Mouse (Mus musculus): ENCODE results near the gene Cdk8. TPM values are rescaled to one million over a fixed set of nuclear protein-coding genes. Genes with fewer than 3 reads are reported as not detected.

The Cdk8 gene
- polyA plus RNA-seq, 1 experiment from 2014 or later, result 41.5 TPM

- ATAC-seq (replicated peaks; ENCODE audit: low FRiP score), result no peak
- WGBS, result 84% methylated on average over 10 of the region's 10 CpGs
- Histone ChIP-seq H3K9ac (ENCODE audit: low read length) (no peak overlapping the region), H3K4me1 (replicated peaks; ENCODE audit: control insufficient read depth, insufficient read depth, low read length) (no peaks in the 10 kb centered on the region), H3K36me3 (ENCODE audit: control insufficient read depth, insufficient read depth, low read length) (no peaks in the 10 kb centered on the region), H3K4me3 (ENCODE audit: low read depth, low read length) (no peak overlapping the region), H3K27ac (ENCODE audit: low read depth, low read length) (no peak overlapping the region), H3K27me3 (ENCODE audit: control insufficient read depth, insufficient read depth, low read length) (no peaks in the 10 kb centered on the region), H3K4me2 (ENCODE audit: low read depth, low read length, severe bottlenecking) (no peak overlapping the region), H3K9me3 (ENCODE audit: control insufficient read depth, low read length) (no peaks in the 10 kb centered on the region)
- no peak for DNase-seq (ENCODE audit: low spot score)
These were observed 97.9 kb downstream of the Cdk8 start for GRCm38 (mm10) chr5:146328941-146329340.

- Histone ChIP-seq H3K36me3 (ENCODE audit: control insufficient read depth, insufficient read depth, low read length) (no peaks in the 10 kb centered on the region), H3K9ac (ENCODE audit: low read length) (no peak overlapping the region), H3K4me2 (ENCODE audit: low read depth, low read length, severe bottlenecking) (no peak overlapping the region), H3K9me3 (ENCODE audit: control insufficient read depth, low read length) (no peaks in the 10 kb centered on the region), H3K27me3 (ENCODE audit: control insufficient read depth, insufficient read depth, low read length) (no peaks in the 10 kb centered on the region), H3K27ac (ENCODE audit: low read depth, low read length) (no peak overlapping the region), H3K4me3 (ENCODE audit: low read depth, low read length) (no peak overlapping the region), H3K4me1 (replicated peaks; ENCODE audit: control insufficient read depth, insufficient read depth, low read length) (no peaks in the 10 kb centered on the region)
- no peak for ATAC-seq (replicated peaks; ENCODE audit: low FRiP score)
- 91% methylated on average over 5 of the region's 5 CpGs for WGBS
- no peak for DNase-seq (ENCODE audit: low spot score)
These were observed 98.5 kb downstream of the Cdk8 start for GRCm38 (mm10) chr5:146329541-146329940.

DNA sequence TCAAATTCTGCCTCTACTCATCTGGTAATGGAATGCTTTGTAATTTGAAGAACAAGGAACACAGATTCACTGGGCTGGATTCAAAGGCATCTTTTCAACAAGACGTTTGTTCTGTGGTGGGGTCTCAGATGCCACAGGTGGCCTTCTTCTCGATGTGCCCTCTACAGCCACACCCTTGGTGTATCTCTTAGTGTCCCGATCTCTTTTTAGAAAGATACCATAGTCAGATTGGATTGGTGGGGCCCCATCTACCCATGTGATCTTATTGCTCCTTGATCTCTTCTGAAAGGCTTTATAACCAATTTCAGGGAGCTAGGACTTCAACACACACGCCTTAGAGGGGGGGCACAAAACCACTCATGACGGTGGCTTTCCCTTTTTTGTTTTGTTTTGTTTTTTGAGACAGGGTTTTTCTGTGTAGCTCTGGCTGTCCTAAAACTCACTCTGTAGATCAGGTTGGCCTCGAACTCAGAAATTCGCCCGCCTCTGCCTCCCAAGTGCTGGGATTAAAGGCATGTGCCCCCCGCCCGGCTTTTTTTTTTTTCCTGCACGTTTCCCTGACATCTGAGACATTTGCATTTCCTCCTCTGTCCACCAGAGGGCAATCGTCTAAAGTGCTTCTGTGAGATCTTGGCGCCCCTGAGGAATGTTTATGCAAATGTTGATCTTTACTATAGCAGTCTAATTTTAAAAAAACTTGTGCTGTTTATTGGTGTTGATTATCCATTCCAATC, 99.2 kb downstream of the Cdk8 start:
- H3K4me2 ChIP-seq (ENCODE audit: low read depth, low read length, severe bottlenecking), result no peak overlapping the region
- DNase-seq (ENCODE audit: low spot score) (peak; percentile 61), ATAC-seq (replicated peaks; ENCODE audit: low FRiP score) (no peak)
- no peaks in the 10 kb centered on the region for H3K9me3 ChIP-seq (ENCODE audit: control insufficient read depth, low read length)
- H3K36me3 ChIP-seq (ENCODE audit: control insufficient read depth, insufficient read depth, low read length), result no peaks in the 10 kb centered on the region
- H3K4me1 ChIP-seq (replicated peaks; ENCODE audit: control insufficient read depth, insufficient read depth, low read length), result no peaks in the 10 kb centered on the region
- H3K4me3 ChIP-seq (ENCODE audit: low read depth, low read length), result no peak overlapping the region
- 42% methylated on average over 13 of the region's 13 CpGs for WGBS
- H3K9ac ChIP-seq (ENCODE audit: low read length), result no peak overlapping the region
- no peak overlapping the region for H3K27ac ChIP-seq (ENCODE audit: low read depth, low read length)
- no peaks in the 10 kb centered on the region for H3K27me3 ChIP-seq (ENCODE audit: control insufficient read depth, insufficient read depth, low read length)

GRCm38 (mm10) chr5:146330765-146331115, 99.7 kb downstream of the Cdk8 start:
- H3K4me2 ChIP-seq (ENCODE audit: low read depth, low read length, severe bottlenecking), result no peak overlapping the region
- no peak for ATAC-seq (replicated peaks; ENCODE audit: low FRiP score)
- no peak overlapping the region for H3K4me3 ChIP-seq (ENCODE audit: low read depth, low read length)
- H3K9ac ChIP-seq (ENCODE audit: low read length), result no peak overlapping the region
- no peaks in the 10 kb centered on the region for H3K4me1 ChIP-seq (replicated peaks; ENCODE audit: control insufficient read depth, insufficient read depth, low read length)
- no peaks in the 10 kb centered on the region for H3K27me3 ChIP-seq (ENCODE audit: control insufficient read depth, insufficient read depth, low read length)
- H3K27ac ChIP-seq (ENCODE audit: low read depth, low read length), result no peak overlapping the region
- 37% methylated on average over 3 of the region's 3 CpGs for WGBS
- no peaks in the 10 kb centered on the region for H3K36me3 ChIP-seq (ENCODE audit: control insufficient read depth, insufficient read depth, low read length)
- H3K9me3 ChIP-seq (ENCODE audit: control insufficient read depth, low read length), result no peaks in the 10 kb centered on the region
- no peak for DNase-seq (ENCODE audit: low spot score)

- Histone ChIP-seq H3K9ac (ENCODE audit: low read length) (no peak overlapping the region), H3K4me2 (ENCODE audit: low read depth, low read length, severe bottlenecking) (no peak overlapping the region), H3K36me3 (ENCODE audit: control insufficient read depth, insufficient read depth, low read length) (no peaks in the 10 kb centered on the region), H3K27me3 (ENCODE audit: control insufficient read depth, insufficient read depth, low read length) (no peaks in the 10 kb centered on the region), H3K9me3 (ENCODE audit: control insufficient read depth, low read length) (no peaks in the 10 kb centered on the region), H3K27ac (ENCODE audit: low read depth, low read length) (no peak overlapping the region), H3K4me1 (replicated peaks; ENCODE audit: control insufficient read depth, insufficient read depth, low read length) (no peaks in the 10 kb centered on the region), H3K4me3 (ENCODE audit: low read depth, low read length) (no peak overlapping the region)
- 89% methylated on average over 11 of the region's 11 CpGs for WGBS
- no peak for DNase-seq (ENCODE audit: low spot score)
- no peak for ATAC-seq (replicated peaks; ENCODE audit: low FRiP score)
These were observed 100.1 kb downstream of the Cdk8 start for GRCm38 (mm10) chr5:146331131-146331530.

- DNase-seq (ENCODE audit: low spot score) (no peak), ATAC-seq (replicated peaks; ENCODE audit: low FRiP score) (no peak)
- no peak overlapping the region for H3K27ac ChIP-seq (ENCODE audit: low read depth, low read length)
- no peaks in the 10 kb centered on the region for H3K9me3 ChIP-seq (ENCODE audit: control insufficient read depth, low read length)
- H3K4me3 ChIP-seq (ENCODE audit: low read depth, low read length), result no peak overlapping the region
- no peak overlapping the region for H3K9ac ChIP-seq (ENCODE audit: low read length)
- no peak overlapping the region for H3K4me2 ChIP-seq (ENCODE audit: low read depth, low read length, severe bottlenecking)
- H3K4me1 ChIP-seq (replicated peaks; ENCODE audit: control insufficient read depth, insufficient read depth, low read length), result no peaks in the 10 kb centered on the region
- H3K36me3 ChIP-seq (ENCODE audit: control insufficient read depth, insufficient read depth, low read length), result no peaks in the 10 kb centered on the region
- H3K27me3 ChIP-seq (ENCODE audit: control insufficient read depth, insufficient read depth, low read length), result no peaks in the 10 kb centered on the region
- WGBS, result 70% methylated on average over 7 of the region's 7 CpGs
These were observed 101.5 kb downstream of the Cdk8 start for GRCm38 (mm10) chr5:146332541-146332940.

- H3K4me3 ChIP-seq (ENCODE audit: low read depth, low read length), result no peak overlapping the region
- H3K36me3 ChIP-seq (ENCODE audit: control insufficient read depth, insufficient read depth, low read length), result no peaks in the 10 kb centered on the region
- H3K27me3 ChIP-seq (ENCODE audit: control insufficient read depth, insufficient read depth, low read length), result no peaks in the 10 kb centered on the region
- DNase-seq (ENCODE audit: low spot score) (no peak), ATAC-seq (replicated peaks; ENCODE audit: low FRiP score) (no peak)
- H3K4me2 ChIP-seq (ENCODE audit: low read depth, low read length, severe bottlenecking), result no peak overlapping the region
- no peak overlapping the region for H3K9ac ChIP-seq (ENCODE audit: low read length)
- no peaks in the 10 kb centered on the region for H3K4me1 ChIP-seq (replicated peaks; ENCODE audit: control insufficient read depth, insufficient read depth, low read length)
- no peaks in the 10 kb centered on the region for H3K9me3 ChIP-seq (ENCODE audit: control insufficient read depth, low read length)
- no peak overlapping the region for H3K27ac ChIP-seq (ENCODE audit: low read depth, low read length)
- WGBS, result 91% methylated on average over 1 of the region's 1 CpGs
These were observed 103.4 kb downstream of the Cdk8 start for GRCm38 (mm10) chr5:146334410-146334809.

DNA sequence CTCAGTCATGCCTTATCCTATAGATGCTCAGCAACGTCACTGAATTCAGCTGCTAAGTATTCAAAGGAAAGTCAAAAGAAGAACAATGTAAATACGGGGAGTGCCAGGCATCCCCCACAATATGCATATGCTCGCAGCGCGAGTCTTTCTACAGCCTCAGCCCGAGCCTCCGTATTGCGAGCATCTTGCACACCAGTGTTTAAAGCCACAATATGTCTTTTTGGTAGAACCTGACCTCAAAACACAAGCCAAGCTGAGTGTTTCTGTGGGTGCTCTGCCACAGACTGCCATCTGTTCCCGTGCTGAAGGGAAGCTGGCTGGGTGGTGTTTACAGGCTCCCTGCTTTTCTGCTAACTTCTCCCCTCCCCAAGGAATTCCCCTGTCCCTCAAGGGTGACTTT, 107.0 kb downstream of the Cdk8 start:
- DNase-seq (ENCODE audit: low spot score) (no peak), ATAC-seq (replicated peaks; ENCODE audit: low FRiP score) (no peak)
- no peaks in the 10 kb centered on the region for H3K27me3 ChIP-seq (ENCODE audit: control insufficient read depth, insufficient read depth, low read length)
- H3K4me2 ChIP-seq (ENCODE audit: low read depth, low read length, severe bottlenecking), result no peak overlapping the region
- H3K4me3 ChIP-seq (ENCODE audit: low read depth, low read length), result no peak overlapping the region
- H3K4me1 ChIP-seq (replicated peaks; ENCODE audit: control insufficient read depth, insufficient read depth, low read length), result no peaks in the 10 kb centered on the region
- H3K36me3 ChIP-seq (ENCODE audit: control insufficient read depth, insufficient read depth, low read length), result no peaks in the 10 kb centered on the region
- H3K9ac ChIP-seq (ENCODE audit: low read length), result no peak overlapping the region
- 45% methylated on average over 9 of the region's 9 CpGs for WGBS
- no peak overlapping the region for H3K27ac ChIP-seq (ENCODE audit: low read depth, low read length)
- H3K9me3 ChIP-seq (ENCODE audit: control insufficient read depth, low read length), result no peaks in the 10 kb centered on the region

DNA sequence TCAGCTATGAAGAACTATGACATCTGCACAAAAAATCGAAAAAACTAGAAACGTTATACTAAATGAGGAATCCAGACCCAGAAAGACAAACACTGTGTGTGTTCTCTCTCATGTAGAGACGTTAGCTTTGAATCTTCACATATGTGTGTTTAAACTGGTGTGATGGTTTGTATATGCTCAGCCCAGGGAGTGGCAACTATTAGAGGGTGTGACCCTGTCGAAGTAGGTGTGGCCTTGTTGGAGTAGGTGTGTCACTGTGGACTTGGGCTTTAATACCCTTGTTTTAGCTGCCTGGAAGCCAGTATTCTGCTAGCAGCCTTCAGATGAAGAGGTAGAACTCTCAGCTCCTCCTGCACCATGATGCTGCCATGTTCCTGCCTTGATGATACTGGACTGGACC, 109.0 kb downstream of the Cdk8 start:
- no peak for ATAC-seq (replicated peaks; ENCODE audit: low FRiP score)
- Histone ChIP-seq H3K4me3 (ENCODE audit: low read depth, low read length) (no peak overlapping the region), H3K36me3 (ENCODE audit: control insufficient read depth, insufficient read depth, low read length) (no peaks in the 10 kb centered on the region), H3K27me3 (ENCODE audit: control insufficient read depth, insufficient read depth, low read length) (no peaks in the 10 kb centered on the region), H3K9me3 (ENCODE audit: control insufficient read depth, low read length) (no peaks in the 10 kb centered on the region), H3K4me2 (ENCODE audit: low read depth, low read length, severe bottlenecking) (no peak overlapping the region), H3K9ac (ENCODE audit: low read length) (no peak overlapping the region), H3K4me1 (replicated peaks; ENCODE audit: control insufficient read depth, insufficient read depth, low read length) (no peaks in the 10 kb centered on the region), H3K27ac (ENCODE audit: low read depth, low read length) (no peak overlapping the region)
- WGBS, result 89% methylated on average over 4 of the region's 4 CpGs
- DNase-seq (ENCODE audit: low spot score), result no peak

All from forebrain, embryonic 11.5 days (tissue).